Mouse (Mus musculus): ENCODE results near the gene Vegfa. TPM values are rescaled to one million over a fixed set of nuclear protein-coding genes. Genes with fewer than 3 reads are reported as not detected.

The Vegfa gene
- total RNA-seq, 2 experiments from 2014 or later, result 88.2 to 90.7 TPM

GRCm38 (mm10) chr17:46030731-46031620, 1.2 kb downstream of the Vegfa start:
- intact Hi-C loops (cut with DNase I), result loop anchor here (5.0 kb wide), 2 partner anchors 86 to 349 kb away; no protein-coding TSS in a partner anchor
- TF ChIP-seq CTCF (IDR thresholded peaks at IDR 0.05), result no peak

GRCm38 (mm10) chr17:46030323-46030730, 1.8 kb downstream of the Vegfa start:
- TF ChIP-seq CTCF (IDR thresholded peaks at IDR 0.05), result no peak
- peak; percentile 56 to 68 for DNase-seq (ENCODE audit: extremely low spot score in 1 of 2, low spot score in 2 of 2)
- H3K27ac ChIP-seq, result peak overlapping the region; percentile 88
- intact Hi-C loops (cut with DNase I), result loop anchor here (5.0 kb wide), 2 partner anchors 87 to 348 kb away; no protein-coding TSS in a partner anchor
- peak overlapping the region; percentile 58 for H3K4me3 ChIP-seq

More at GRCm38 (mm10) chr17:46030731-46031620, 1.2 kb downstream of the Vegfa start:
- Histone ChIP-seq H3K4me3 (peak overlapping the region; percentile 58), H3K27ac (peak overlapping the region; percentile 88)
- peak; percentile 58 to 66 for DNase-seq (ENCODE audit: extremely low spot score in 1 of 2, low spot score in 2 of 2)

GRCm38 (mm10) chr17:46029554-46030207, 2.5 kb downstream of the Vegfa start:
- TF ChIP-seq CTCF (IDR thresholded peaks at IDR 0.05), result no peak
- intact Hi-C loops (cut with DNase I), result loop anchor here (5.0 kb wide), 3 partner anchors 88 to 347 kb away; no protein-coding TSS in a partner anchor
- DNase-seq (ENCODE audit: extremely low spot score in 1 of 2, low spot score in 2 of 2), result no peak
- H3K4me3 ChIP-seq, result peak overlapping the region; percentile 58
- H3K27ac ChIP-seq, result peak overlapping the region; percentile 88

DNA sequence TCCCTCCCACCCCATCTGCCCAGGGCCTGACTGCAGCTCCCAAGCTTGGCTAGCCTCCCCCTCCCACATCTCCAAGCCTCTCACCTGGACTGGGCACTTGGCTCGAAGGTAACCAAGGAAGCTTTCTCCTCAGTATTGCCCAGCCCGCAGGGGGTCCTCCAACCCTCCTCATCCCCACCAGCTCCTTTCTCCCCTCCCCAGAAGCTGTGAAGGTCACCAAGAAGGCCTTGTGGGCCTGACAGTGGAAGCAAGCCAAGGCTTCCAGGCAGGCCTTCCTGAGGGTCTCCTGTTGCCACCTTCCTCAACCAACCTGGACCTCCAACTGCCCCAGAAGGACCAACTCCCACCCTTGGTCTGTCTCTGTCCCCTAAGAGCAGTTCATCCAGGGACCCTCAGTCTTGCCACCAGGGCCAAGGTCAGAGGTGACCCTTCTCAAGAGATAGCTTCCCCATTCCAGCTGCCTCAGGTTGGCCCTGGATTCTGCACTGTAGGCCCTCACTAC, 3.1 kb downstream of the Vegfa start:
- intact Hi-C loops (cut with DNase I), result loop anchor here (5.0 kb wide), 1 partner anchor 182 kb away; no protein-coding TSS in a partner anchor
- peak overlapping the region; percentile 66 for H3K27ac ChIP-seq
- peak overlapping the region; percentile 58 for H3K4me3 ChIP-seq
- DNase-seq (ENCODE audit: extremely low spot score in 1 of 2, low spot score in 2 of 2), result no peak
- TF ChIP-seq CTCF (IDR thresholded peaks at IDR 0.05), result no peak

GRCm38 (mm10) chr17:46028210-46029051, 3.7 kb downstream of the Vegfa start:
- no peak for DNase-seq (ENCODE audit: extremely low spot score in 1 of 2, low spot score in 2 of 2)
- no peak for TF ChIP-seq CTCF (IDR thresholded peaks at IDR 0.05)
- H3K27ac ChIP-seq, result no peak overlapping the region; the same call in 1 of the 2 replicates
- peak overlapping the region; percentile 58 for H3K4me3 ChIP-seq
- intact Hi-C loops (cut with DNase I), result loop anchor here (5.0 kb wide), 1 partner anchor 181 kb away; no protein-coding TSS in a partner anchor

DNA sequence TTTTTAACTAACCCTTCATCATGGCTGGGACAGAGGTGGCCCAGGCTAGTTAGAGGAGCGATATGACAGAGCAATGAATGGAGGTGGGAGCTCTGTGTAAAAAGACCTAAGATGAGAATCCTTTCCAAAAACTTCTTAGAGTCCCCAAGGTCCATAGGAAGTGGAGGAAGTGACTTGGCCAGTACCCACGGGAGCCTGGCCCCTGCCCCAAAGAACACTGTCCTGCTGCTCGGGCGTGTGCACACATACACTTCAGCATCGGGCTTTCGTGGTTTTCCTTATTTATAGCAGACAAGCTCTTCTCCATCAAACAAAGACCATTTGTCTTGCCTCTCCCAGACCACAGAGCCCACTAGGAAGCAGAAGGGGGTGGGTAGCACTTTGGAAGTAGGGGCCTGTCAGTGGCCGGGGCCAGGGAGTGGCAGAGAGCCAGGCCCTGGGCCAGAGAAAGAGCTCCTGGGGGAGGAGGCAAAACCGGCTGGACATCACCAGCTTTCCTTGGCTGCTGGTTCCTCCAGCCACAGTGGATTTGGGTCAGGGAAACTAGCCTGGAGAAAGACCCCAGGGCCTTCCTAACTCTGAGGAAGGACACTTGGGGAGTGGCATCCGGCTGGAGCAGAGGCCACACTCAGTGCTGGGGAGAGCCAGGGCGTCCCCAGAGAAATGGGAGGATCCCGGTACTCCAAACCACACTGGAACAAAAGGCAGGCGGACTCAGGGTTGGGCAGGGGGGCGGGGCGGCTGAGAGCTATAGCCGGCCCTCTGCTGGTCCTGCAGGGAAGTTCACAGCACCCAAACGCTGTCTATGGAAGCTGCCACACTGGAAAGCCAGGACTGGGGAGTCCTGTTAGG, 4.9 kb downstream of the Vegfa start:
- Histone ChIP-seq H3K4me3 (peak overlapping the region; percentile 9; the same call in 1 of the 2 replicates), H3K27ac (no peak overlapping the region)
- TF ChIP-seq CTCF (IDR thresholded peaks at IDR 0.05), result peak; percentile 81
- peak; percentile 49 to 51 for DNase-seq (ENCODE audit: extremely low spot score in 1 of 2, low spot score in 2 of 2)
- intact Hi-C loops (cut with DNase I), result loop anchor here (5.0 kb wide), 1 partner anchor 180 kb away; no protein-coding TSS in a partner anchor

GRCm38 (mm10) chr17:46025927-46026668, 6.1 kb downstream of the Vegfa start:
- Histone ChIP-seq H3K4me3 (no peak overlapping the region), H3K27ac (no peak overlapping the region)
- no peak for TF ChIP-seq CTCF (IDR thresholded peaks at IDR 0.05)
- DNase-seq (ENCODE audit: extremely low spot score in 1 of 2, low spot score in 2 of 2), result no peak
- intact Hi-C loops (cut with DNase I), result loop anchor here (5.0 kb wide), 1 partner anchor 179 kb away; no protein-coding TSS in a partner anchor

DNA sequence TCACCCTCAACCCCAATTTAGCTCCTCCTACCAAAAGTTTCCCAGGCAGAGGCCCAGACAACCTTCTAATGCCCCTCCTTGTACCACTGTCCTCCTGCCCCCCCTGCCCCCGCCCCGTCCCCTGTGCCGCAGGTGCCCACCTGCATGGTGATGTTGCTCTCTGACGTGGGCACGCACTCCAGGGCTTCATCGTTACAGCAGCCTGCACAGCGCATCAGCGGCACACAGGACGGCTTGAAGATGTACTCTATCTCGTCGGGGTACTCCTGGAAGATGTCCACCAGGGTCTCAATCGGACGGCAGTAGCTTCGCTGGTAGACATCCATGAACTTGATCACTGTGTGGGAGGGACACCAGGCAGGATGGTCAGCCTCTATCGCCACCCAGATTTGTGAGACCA, 7.0 kb downstream of the Vegfa start:
- Histone ChIP-seq H3K4me3 (no peak overlapping the region), H3K27ac (no peak overlapping the region)
- intact Hi-C loops (cut with DNase I), result loop anchor here (5.0 kb wide), 1 partner anchor 178 kb away; no protein-coding TSS in a partner anchor
- no peak for DNase-seq (ENCODE audit: extremely low spot score in 1 of 2, low spot score in 2 of 2)
- no peak for TF ChIP-seq CTCF (IDR thresholded peaks at IDR 0.05)

- no peak overlapping the region for H3K4me3 ChIP-seq
- no peak for TF ChIP-seq CTCF (IDR thresholded peaks at IDR 0.05)
- intact Hi-C loops (cut with DNase I), result no loop called here
- DNase-seq (ENCODE audit: extremely low spot score in 1 of 2, low spot score in 2 of 2), result no peak
- no peak overlapping the region for H3K27ac ChIP-seq
These were observed 8.0 kb downstream of the Vegfa start for GRCm38 (mm10) chr17:46024192-46024591.
